Mouse (Mus musculus): ENCODE results near the gene Iars. TPM values are rescaled to one million over a fixed set of nuclear protein-coding genes. Genes with fewer than 3 reads are reported as not detected.
A peak's percentile ranks its signal among the peaks of the same experiment; 100 is the strongest.

Iars gene
- polyA plus RNA-seq (2015; fragmentation: Nextera tagmentation; extraction: Ambion mirVana) = 32.1 and 37.2 TPM in 2 replicates

- peak; percentile 98 for DNase-seq (ENCODE audit: low spot score)
These were observed at the start of gene Iars for GRCm38 (mm10) chr13:49681351-49682232. Gene Iars, plus strand, starts transcription at chr13:49682100.

GRCm38 (mm10) chr13:49639965-49640364 lies 41.9 kb upstream of the Iars start:
- DNase-seq (ENCODE audit: low spot score) = no peak

DNA sequence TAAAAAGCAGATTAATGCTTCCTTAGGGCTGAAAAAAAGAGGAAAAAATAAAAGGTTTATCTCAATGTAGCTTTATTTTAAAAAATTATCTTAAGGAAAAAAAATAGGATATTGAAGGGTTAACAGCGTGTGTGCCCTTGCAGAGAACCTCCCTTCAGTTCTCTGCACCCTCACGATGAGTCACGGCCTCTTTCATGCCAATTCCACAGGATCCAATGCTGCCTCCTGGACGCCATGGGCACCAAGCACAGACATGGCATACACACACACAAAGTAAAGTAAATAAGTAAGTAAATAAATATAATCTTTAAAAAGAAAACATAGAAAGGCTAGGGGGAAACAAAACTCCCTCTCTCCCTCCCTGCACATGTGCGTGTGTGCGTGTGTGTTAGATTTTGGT lies 39.2 kb upstream of the Iars start:
- no peak for DNase-seq (ENCODE audit: low spot score)

DNA sequence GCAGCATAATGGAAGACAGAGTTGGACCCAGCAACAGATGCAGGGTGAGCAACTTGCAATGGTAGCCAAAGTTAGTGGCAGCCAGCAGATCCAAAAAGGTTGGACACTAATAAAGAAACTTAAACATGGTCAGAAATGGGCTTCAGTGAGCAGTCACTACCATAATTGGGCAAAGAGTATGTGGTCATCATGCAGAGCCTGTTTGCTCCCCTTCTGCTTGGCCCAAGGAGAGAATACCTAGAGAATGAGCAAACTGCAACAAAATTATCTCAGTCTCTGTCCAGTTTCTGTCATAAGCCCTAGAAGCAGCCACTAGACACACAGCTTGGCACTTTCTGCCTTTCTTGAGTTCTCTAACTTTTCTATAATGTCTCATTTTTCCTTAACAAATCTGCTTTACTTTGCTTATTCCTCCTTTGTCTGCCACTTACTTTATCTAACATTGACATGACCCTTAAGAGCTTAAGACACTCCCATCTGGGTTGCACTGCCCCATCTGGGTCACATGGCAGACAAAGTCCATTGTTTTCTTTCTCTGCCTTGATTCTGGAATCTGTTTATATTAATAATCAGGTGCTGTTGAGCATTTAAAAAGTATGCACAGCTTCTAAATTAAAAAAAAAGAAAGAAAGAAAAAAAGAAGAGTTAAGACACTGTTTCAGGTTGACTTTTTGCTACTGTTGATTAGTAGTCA lies 38.1 kb upstream of the Iars start:
- DNase-seq (ENCODE audit: low spot score) = no peak

GRCm38 (mm10) chr13:49644731-49645529 lies 37.0 kb upstream of the Iars start:
- peak; percentile 27 for DNase-seq (ENCODE audit: low spot score)

GRCm38 (mm10) chr13:49646019-49646418 lies 35.9 kb upstream of the Iars start:
- no peak for DNase-seq (ENCODE audit: low spot score)

DNA sequence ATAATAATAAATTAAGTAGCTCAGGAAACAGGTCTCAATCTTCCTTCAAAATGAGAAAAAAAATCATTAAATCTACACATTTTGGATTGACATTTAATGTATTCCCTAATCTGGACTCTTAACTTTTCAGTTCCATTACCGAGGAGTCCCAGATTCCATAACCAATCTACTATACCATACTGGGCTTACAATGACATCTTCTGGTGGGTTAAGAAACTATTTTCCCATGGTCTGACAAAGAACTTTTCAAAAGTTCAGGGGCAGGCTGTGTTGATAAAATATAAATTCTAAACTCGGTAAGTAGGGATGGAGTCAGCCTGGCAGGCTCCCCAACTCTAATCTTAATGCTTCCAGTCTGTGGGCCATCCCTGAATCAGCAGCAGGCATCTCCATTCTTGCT lies 30.8 kb upstream of the Iars start:
- no peak for DNase-seq (ENCODE audit: low spot score)

GRCm38 (mm10) chr13:49651781-49652351 lies 30.0 kb upstream of the Iars start:
- DNase-seq (ENCODE audit: low spot score) = peak; percentile 2

DNA sequence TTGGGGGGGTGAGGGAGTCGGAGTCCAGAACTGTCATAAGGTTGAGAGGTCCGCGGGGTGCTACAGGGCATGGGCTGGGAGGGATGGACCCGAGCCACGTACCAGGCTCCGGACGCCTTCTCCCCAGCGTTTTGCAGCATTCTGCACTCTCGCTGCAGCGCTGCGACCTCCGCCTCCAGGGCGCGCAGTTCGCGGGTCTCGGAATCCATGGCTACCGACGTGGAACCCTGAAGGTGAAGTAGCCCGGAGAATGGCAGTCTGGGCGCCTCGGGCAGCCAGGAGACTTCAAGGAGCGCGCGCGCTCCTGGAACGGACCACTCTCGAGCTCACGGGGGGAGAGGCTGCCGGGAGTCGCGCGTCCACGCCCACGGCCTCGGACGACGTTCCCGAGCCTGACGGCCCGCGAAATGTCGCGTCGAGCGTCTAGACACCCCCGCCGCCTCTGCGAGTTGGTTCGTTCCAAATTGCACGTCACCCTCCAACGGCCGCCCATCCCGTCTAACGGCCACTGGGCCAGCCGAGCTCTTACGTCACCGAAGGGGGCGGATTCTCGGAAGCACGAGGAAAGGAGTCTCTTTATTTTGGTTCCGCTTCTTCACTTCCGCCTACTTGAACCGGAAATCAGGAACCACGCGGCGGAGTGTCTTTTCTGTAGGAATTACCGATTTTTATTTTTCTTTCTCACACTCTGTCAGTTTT lies 29.3 kb upstream of the Iars start, which contains the start of the genes Cenpp and Nol8:
Gene Cenpp (minus strand): TSS at position 305 of the 699 bp plus-strand sequence.
Gene Nol8 (plus strand): TSS at position 598 of the 699 bp plus-strand sequence.
- DNase-seq (ENCODE audit: low spot score) = peak; percentile 100

DNA sequence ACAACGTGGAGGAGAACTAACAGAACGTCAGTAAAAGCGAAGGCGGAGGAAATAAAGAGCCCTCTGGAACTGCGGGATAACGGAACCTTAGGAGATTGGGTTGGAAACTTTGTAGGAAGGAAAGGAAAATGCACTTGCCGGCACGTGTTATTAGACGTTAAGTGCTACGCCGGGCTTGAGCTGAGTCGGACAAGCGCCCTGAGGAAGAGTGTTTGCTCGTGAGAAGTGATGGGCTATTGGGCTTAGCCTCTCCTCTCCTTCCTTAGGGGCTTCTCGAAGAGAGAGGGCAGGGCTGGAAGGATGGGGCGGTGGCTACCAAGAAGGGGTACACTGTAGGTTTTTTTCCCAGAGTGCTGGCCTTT lies 28.7 kb upstream of the Iars start:
- no peak for DNase-seq (ENCODE audit: low spot score)

DNA sequence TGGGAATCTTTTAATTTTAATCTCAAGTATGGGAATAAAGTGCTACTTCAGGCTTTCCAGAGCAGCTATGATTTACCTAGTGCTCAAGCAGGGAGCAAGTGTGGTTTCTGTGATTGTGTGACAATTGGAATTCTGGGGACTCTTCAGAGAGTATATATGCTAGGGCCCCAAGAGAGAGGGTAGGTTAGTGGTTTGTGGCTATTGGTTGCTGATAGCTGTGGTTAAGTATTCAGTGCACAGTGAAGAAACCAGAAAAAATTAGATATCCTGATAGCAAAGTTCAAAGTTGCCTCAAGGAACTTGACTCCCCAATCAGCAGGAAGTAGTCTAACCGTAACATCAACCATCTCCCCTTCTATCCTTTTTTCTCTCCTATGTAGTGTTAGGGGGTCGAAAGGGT lies 4.1 kb upstream of the Iars start:
- no peak for DNase-seq (ENCODE audit: low spot score)

GRCm38 (mm10) chr13:49682233-49682846 lies 440 bp downstream of the Iars start:
- no peak for DNase-seq (ENCODE audit: low spot score)

GRCm38 (mm10) chr13:49684266-49684665 lies 2.4 kb downstream of the Iars start:
- no peak for DNase-seq (ENCODE audit: low spot score)

DNA sequence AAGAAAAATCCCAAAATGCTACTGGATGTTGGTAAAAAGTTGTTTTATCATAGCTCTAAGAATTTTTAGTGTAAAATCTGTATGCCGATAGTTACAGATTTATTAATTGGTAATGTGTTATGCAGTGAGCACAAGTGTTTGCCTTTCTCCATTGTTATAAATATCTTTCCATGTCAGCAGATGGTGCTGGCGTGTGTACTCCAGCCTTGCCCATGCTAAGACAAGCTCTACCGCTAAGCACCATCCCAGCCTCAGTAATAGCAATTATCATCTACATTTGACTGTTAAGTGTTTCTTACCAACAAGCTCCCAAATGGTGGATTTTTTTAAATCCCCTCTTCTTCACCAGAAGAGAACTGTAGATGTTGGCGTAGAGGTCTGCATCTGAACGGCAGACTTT lies 9.2 kb downstream of the Iars start:
- no peak for DNase-seq (ENCODE audit: low spot score)

GRCm38 (mm10) chr13:49703216-49703779 lies 21.4 kb downstream of the Iars start:
- DNase-seq (ENCODE audit: low spot score) = no peak

GRCm38 (mm10) chr13:49706032-49706690 lies 24.3 kb downstream of the Iars start:
- no peak for DNase-seq (ENCODE audit: low spot score)

DNA sequence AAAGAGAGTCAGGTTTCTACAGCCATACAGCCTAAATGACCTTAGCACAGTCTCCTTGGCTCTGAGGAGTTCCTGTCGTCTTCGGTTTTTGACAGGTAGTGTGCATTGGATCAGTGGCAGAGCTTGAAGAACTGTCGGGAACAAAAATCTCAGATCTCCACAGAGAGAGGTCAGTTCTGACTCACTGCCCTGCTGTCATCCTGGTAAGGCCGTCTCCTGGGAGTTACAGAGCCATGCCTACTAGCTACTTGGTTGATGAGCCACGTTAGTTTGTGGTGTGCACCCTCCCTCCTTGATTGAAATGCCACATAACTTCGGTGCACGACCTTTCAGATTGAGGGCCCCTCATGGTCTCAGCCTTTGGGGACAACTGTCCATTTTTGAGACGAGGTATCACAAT lies 26.4 kb downstream of the Iars start:
- DNase-seq (ENCODE audit: low spot score) = no peak

DNA sequence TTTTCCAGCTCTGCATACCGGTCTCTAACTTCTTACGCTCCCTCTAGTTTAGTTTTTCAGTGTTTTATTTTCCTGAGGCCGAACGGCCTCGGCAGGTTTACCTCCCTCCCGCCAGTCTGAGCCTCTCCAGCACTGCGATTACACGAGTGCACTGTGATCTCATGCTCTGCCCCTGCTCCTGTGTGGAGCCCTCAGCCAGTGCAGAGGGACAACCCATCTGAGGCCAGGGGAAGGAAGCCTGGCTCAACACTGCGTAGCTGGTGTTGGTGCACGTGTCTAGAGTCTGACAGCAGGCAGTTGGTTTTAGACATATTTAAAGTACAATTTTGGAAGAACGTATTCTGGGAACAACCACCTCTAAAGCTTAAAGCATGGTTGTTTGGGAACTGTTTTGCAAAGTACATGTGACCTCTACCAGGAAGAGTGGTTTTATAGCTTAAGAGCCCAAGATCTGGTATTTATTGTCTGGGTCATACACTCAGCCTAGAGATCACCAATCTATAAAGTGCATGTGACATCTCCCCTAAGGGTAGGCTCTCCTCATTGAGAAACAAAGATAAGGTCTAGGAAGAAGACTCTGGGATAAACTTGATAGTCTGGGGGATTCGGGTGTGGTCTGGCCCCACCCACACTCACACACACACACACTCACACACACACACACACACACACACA lies 30.3 kb downstream of the Iars start:
- no peak for DNase-seq (ENCODE audit: low spot score)

- no peak for DNase-seq (ENCODE audit: low spot score)
These were observed 37.4 kb downstream of the Iars start for GRCm38 (mm10) chr13:49719310-49719709.

Data from thymus, postnatal 0 days (tissue).